Mouse (Mus musculus): ENCODE data around the gene Kpna7. TPM values are rescaled to one million over a fixed set of nuclear protein-coding genes. Genes with fewer than 3 reads are reported as not detected.

Gene Kpna7
- polyA plus RNA-seq, 1 experiment from 2014 or later = not detected

DNA sequence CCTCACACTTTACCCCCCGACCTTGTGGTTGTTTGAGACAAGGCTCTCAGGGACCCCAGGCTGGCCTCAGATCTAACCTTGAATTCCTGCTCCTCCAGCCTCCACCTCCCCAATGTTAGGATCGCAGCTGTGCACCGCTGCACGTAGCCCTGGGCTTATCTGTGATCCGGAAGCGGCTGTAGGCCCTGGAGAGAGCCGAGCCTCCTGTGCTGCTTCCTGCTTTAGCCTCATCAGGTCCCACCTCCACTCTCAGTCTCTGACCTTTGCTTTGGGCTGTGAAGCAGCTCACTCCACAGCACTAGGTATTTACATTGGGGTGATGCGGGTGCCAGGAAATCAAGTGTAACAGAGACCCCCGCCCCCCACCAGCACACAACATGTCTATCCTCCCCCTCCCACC, 79.3 kb downstream of the Kpna7 start:
- Histone ChIP-seq H3K4me2 (ENCODE audit: low read length) (no peak overlapping the region), H3K9me3 (ENCODE audit: control insufficient read depth, low read length) (no peaks in the 10 kb centered on the region), H3K4me1 (replicated peaks; ENCODE audit: control insufficient read depth, insufficient read depth, low read length) (no peaks in the 10 kb centered on the region), H3K27ac (ENCODE audit: low read depth) (no peak overlapping the region), H3K27me3 (replicated peaks; ENCODE audit: control insufficient read depth, insufficient read depth, low read length) (no peaks in the 10 kb centered on the region), H3K36me3 (ENCODE audit: control insufficient read depth, insufficient read depth, low read length) (no peaks in the 10 kb centered on the region), H3K4me3 (ENCODE audit: low read depth, low read length) (no peak overlapping the region), H3K9ac (ENCODE audit: low read length) (no peak overlapping the region)
- 83% methylated on average over 9 of the region's 9 CpGs for WGBS
- ATAC-seq (replicated peaks; ENCODE audit: low FRiP score, low TSS enrichment, low read depth) = 0 out of 2 replicates have a peak, but pooled peaks have one; percentile 19
- no peak for DNase-seq (ENCODE audit: low spot score)

DNA sequence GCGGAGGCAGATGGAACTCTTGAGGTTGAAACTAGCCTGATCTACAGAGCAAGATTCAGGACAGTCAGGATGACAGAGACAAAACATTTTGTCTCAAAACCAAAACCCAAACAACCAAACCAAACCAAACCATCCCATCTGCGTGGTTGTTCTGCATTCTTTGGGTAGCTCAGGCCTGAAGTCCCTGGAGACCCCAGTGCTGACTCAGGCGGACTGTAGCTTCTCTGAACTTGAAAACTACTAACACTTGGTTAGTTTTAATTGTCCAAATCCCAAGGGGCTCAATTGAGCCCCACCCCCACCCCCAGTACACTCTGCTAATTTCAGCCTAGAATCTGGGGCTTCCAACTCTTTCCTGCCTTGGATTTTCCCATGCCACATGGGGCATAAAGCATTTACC, 80.5 kb downstream of the Kpna7 start:
- no peaks in the 10 kb centered on the region for H3K4me1 ChIP-seq (replicated peaks; ENCODE audit: control insufficient read depth, insufficient read depth, low read length)
- no peaks in the 10 kb centered on the region for H3K36me3 ChIP-seq (ENCODE audit: control insufficient read depth, insufficient read depth, low read length)
- no peak overlapping the region for H3K9ac ChIP-seq (ENCODE audit: low read length)
- ATAC-seq (replicated peaks; ENCODE audit: low FRiP score, low TSS enrichment, low read depth) (no peak), DNase-seq (ENCODE audit: low spot score) (peak; percentile 12)
- no peaks in the 10 kb centered on the region for H3K27me3 ChIP-seq (replicated peaks; ENCODE audit: control insufficient read depth, insufficient read depth, low read length)
- no peak overlapping the region for H3K4me2 ChIP-seq (ENCODE audit: low read length)
- no peak overlapping the region for H3K4me3 ChIP-seq (ENCODE audit: low read depth, low read length)
- H3K9me3 ChIP-seq (ENCODE audit: control insufficient read depth, low read length) = no peaks in the 10 kb centered on the region
- no peak overlapping the region for H3K27ac ChIP-seq (ENCODE audit: low read depth)
- 81% methylated on average over 3 of the region's 3 CpGs for WGBS

DNA sequence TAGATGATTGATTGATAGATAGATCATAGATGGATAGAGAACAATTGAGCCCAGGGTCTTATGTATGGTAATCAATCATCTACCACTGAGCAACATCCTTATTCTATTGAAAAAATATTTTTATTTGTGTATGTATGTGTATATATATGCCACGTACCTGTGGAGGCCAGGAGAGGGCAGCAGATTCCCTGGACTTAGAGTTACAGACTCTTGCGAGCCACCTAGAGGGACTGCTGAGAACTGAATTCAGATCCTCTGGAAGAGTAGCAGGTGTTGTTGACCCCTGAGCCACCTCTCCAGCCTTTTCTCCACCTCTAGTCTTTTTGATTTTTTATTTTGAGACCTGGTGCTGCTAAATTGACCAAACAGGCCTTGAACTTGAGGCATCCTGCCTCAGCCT, 85.3 kb downstream of the Kpna7 start:
- DNase-seq (ENCODE audit: low spot score) (no peak), ATAC-seq (replicated peaks; ENCODE audit: low FRiP score, low TSS enrichment, low read depth) (no peak)
- H3K4me2 ChIP-seq (ENCODE audit: low read length) = no peak overlapping the region
- H3K9ac ChIP-seq (ENCODE audit: low read length) = no peak overlapping the region
- H3K27ac ChIP-seq (ENCODE audit: low read depth) = no peak overlapping the region
- 33% methylated on average over 2 of the region's 2 CpGs for WGBS
- H3K4me3 ChIP-seq (ENCODE audit: low read depth, low read length) = no peak overlapping the region
- no peaks in the 10 kb centered on the region for H3K9me3 ChIP-seq (ENCODE audit: control insufficient read depth, low read length)
- H3K36me3 ChIP-seq (ENCODE audit: control insufficient read depth, insufficient read depth, low read length) = no peaks in the 10 kb centered on the region
- H3K27me3 ChIP-seq (replicated peaks; ENCODE audit: control insufficient read depth, insufficient read depth, low read length) = no peaks in the 10 kb centered on the region
- no peaks in the 10 kb centered on the region for H3K4me1 ChIP-seq (replicated peaks; ENCODE audit: control insufficient read depth, insufficient read depth, low read length)

DNA sequence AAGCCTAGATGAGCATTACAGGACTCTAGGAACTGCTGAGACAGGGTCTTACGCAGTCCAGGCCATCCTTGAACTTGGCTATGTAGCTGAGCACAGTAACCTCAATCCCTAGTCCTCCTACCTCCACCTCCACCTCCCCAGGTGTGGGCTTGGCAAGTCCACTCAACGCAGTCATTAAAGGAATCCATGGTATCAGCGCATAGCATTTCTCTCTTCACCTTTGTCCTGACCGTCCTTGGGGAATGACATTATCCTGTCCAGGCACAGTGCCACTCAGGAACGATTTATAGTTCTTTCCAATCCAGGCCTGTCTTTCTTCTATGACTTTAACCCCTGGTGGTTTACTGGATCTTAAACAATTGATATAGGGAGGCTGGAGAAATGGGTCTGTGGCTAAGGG, 93.3 kb downstream of the Kpna7 start:
- Histone ChIP-seq H3K4me3 (ENCODE audit: low read depth, low read length) (no peak overlapping the region), H3K9me3 (ENCODE audit: control insufficient read depth, low read length) (no peaks in the 10 kb centered on the region), H3K36me3 (ENCODE audit: control insufficient read depth, insufficient read depth, low read length) (no peaks in the 10 kb centered on the region), H3K9ac (ENCODE audit: low read length) (no peak overlapping the region), H3K4me2 (ENCODE audit: low read length) (no peak overlapping the region), H3K4me1 (replicated peaks; ENCODE audit: control insufficient read depth, insufficient read depth, low read length) (no peaks in the 10 kb centered on the region), H3K27me3 (replicated peaks; ENCODE audit: control insufficient read depth, insufficient read depth, low read length) (no peaks in the 10 kb centered on the region), H3K27ac (ENCODE audit: low read depth) (no peak overlapping the region)
- 73% methylated on average over 5 of the region's 5 CpGs for WGBS
- ATAC-seq (replicated peaks; ENCODE audit: low FRiP score, low TSS enrichment, low read depth) (no peak), DNase-seq (ENCODE audit: low spot score) (no peak)

DNA sequence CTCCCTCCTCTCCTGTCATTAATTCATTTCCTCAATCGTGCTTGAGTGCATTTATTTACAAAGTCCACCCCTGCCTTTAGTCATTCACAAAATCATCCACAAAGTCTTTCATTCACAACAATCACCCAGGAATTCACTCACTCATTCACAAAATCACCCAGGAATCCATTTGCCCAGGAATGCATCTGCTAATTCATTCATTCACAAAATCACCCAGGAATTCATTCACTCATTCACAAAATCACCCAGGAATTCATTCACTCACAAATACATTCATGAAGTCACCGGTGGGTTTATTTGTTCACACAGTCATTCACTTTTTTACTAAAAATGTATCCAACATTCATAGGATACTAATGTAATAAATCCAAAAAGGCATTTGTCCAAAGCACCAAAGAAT, 93.8 kb downstream of the Kpna7 start:
- Histone ChIP-seq H3K9me3 (ENCODE audit: control insufficient read depth, low read length) (no peaks in the 10 kb centered on the region), H3K4me2 (ENCODE audit: low read length) (no peak overlapping the region), H3K36me3 (ENCODE audit: control insufficient read depth, insufficient read depth, low read length) (no peaks in the 10 kb centered on the region), H3K27me3 (replicated peaks; ENCODE audit: control insufficient read depth, insufficient read depth, low read length) (no peaks in the 10 kb centered on the region), H3K27ac (ENCODE audit: low read depth) (no peak overlapping the region), H3K4me1 (replicated peaks; ENCODE audit: control insufficient read depth, insufficient read depth, low read length) (no peaks in the 10 kb centered on the region), H3K9ac (ENCODE audit: low read length) (no peak overlapping the region), H3K4me3 (ENCODE audit: low read depth, low read length) (no peak overlapping the region)
- WGBS = 71% methylated on average over 2 of the region's 2 CpGs
- no peak for DNase-seq (ENCODE audit: low spot score)
- no peak for ATAC-seq (replicated peaks; ENCODE audit: low FRiP score, low TSS enrichment, low read depth)

DNA sequence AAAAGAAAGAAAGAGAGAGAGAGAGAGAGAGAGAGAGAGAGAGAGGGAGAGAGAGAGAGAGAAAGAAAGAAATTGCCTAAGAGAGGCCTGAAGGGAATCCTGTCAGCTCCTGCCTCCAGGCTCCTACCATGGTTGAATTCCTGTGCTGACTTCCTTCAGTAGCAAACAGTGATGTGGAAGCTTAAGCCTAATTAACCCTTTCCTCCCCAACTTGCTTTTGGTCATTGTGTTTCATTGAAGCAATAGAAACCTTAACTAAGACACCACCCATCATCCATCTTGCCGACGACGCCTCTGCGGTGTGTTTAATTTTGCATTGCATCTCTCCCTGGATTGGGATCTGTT, 94.8 kb downstream of the Kpna7 start:
- DNase-seq (ENCODE audit: low spot score) = no peak

DNA sequence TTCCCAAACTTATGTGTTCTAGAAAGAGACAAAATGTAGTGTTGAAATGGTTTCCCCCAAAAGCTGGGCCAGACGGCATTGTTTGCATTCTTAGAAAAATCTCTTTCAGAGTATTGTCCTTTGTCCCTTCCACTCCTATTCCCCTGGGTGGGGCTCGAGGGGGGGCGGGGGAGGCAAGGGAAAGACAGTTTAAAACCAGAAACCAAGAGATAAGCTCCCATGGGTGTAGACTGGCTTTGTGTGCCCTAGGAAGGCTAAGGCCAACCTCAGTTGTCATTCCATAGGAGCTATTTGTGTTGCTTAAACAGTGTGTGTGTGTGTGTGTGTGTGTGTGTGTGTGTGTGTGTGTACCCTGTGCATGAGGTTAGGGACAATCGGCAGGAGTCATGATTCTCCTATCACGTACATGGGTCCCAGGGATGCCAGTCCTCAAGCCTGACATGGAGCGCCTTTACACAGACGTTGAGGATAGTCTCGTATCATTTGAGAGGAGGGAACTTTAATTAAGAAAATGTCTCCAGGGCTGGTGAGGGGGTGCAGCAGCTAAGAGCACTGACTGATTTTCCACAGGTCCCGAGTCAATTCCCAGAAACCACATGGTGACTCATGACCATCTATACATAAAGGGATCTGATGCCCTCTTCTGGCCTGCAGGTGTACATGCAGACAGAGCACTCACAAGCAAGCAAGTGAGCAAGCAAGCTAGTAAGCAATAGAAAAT, 95.3 kb downstream of the Kpna7 start:
- DNase-seq (ENCODE audit: low spot score) (peak; percentile 73), ATAC-seq (replicated peaks; ENCODE audit: low FRiP score, low TSS enrichment, low read depth) (peak; percentile 63)
- Histone ChIP-seq H3K4me1 (replicated peaks; ENCODE audit: control insufficient read depth, insufficient read depth, low read length) (no peaks in the 10 kb centered on the region), H3K4me2 (ENCODE audit: low read length) (no peak overlapping the region), H3K9ac (ENCODE audit: low read length) (no peak overlapping the region), H3K36me3 (ENCODE audit: control insufficient read depth, insufficient read depth, low read length) (no peaks in the 10 kb centered on the region), H3K27me3 (replicated peaks; ENCODE audit: control insufficient read depth, insufficient read depth, low read length) (no peaks in the 10 kb centered on the region), H3K4me3 (ENCODE audit: low read depth, low read length) (no peak overlapping the region), H3K9me3 (ENCODE audit: control insufficient read depth, low read length) (no peaks in the 10 kb centered on the region), H3K27ac (ENCODE audit: low read depth) (no peak overlapping the region)
- 42% methylated on average over 9 of the region's 9 CpGs for WGBS

More for the DNA sequence above, 94.8 kb downstream of the Kpna7 start:
- no peaks in the 10 kb centered on the region for H3K27me3 ChIP-seq (replicated peaks; ENCODE audit: control insufficient read depth, insufficient read depth, low read length)
- no peak overlapping the region for H3K4me2 ChIP-seq (ENCODE audit: low read length)
- H3K9me3 ChIP-seq (ENCODE audit: control insufficient read depth, low read length) = no peaks in the 10 kb centered on the region
- H3K9ac ChIP-seq (ENCODE audit: low read length) = no peak overlapping the region
- H3K4me1 ChIP-seq (replicated peaks; ENCODE audit: control insufficient read depth, insufficient read depth, low read length) = no peaks in the 10 kb centered on the region
- ATAC-seq (replicated peaks; ENCODE audit: low FRiP score, low TSS enrichment, low read depth) = no peak
- H3K36me3 ChIP-seq (ENCODE audit: control insufficient read depth, insufficient read depth, low read length) = no peaks in the 10 kb centered on the region
- WGBS = 84% methylated on average over 4 of the region's 4 CpGs
- no peak overlapping the region for H3K27ac ChIP-seq (ENCODE audit: low read depth)
- no peak overlapping the region for H3K4me3 ChIP-seq (ENCODE audit: low read depth, low read length)

DNA sequence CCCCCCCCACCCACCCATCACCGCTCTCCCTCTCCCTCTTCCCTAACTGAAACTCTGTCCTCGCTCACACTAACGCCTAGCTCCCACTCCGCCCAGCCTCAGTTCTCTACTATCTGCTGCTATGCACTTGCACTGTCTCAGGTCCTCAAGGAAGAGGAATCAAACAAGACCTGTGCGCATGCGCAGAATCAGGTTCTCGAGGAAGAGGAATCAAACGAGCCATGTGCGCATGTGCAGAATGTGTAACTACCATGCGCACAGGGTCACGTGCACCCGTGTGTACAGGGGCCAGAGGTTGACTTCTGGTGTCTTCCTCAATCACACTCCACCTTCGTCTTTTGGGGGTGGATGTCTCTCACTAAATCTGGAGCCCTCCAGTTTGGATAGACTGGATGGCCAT, 96.3 kb downstream of the Kpna7 start:
- no peak overlapping the region for H3K4me2 ChIP-seq (ENCODE audit: low read length)
- no peaks in the 10 kb centered on the region for H3K27me3 ChIP-seq (replicated peaks; ENCODE audit: control insufficient read depth, insufficient read depth, low read length)
- H3K36me3 ChIP-seq (ENCODE audit: control insufficient read depth, insufficient read depth, low read length) = no peaks in the 10 kb centered on the region
- WGBS = 94% methylated on average over 13 of the region's 13 CpGs
- H3K9me3 ChIP-seq (ENCODE audit: control insufficient read depth, low read length) = no peaks in the 10 kb centered on the region
- H3K9ac ChIP-seq (ENCODE audit: low read length) = no peak overlapping the region
- ATAC-seq (replicated peaks; ENCODE audit: low FRiP score, low TSS enrichment, low read depth) (no peak), DNase-seq (ENCODE audit: low spot score) (no peak)
- H3K27ac ChIP-seq (ENCODE audit: low read depth) = no peak overlapping the region
- H3K4me1 ChIP-seq (replicated peaks; ENCODE audit: control insufficient read depth, insufficient read depth, low read length) = no peaks in the 10 kb centered on the region
- H3K4me3 ChIP-seq (ENCODE audit: low read depth, low read length) = no peak overlapping the region

DNA sequence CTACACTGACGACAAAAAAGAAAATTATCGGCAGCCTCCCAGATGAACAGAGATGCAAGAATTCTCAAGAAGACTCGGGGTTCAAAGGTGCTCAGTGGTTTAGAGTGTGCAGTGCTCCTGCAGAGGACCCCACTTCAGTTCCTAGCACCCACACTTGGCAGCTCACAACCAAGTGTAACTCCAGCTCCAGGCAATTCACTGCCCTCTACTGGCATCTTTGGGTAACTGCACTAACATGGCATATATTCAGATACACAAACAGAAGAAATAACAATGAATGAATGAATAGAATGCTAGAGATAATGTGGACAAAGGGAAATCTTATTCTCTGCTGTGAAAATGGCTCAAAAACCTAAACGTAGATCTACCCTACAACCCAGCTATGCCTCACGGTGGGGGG, 99.0 kb downstream of the Kpna7 start:
- H3K27me3 ChIP-seq (replicated peaks; ENCODE audit: control insufficient read depth, insufficient read depth, low read length) = no peaks in the 10 kb centered on the region
- H3K9me3 ChIP-seq (ENCODE audit: control insufficient read depth, low read length) = no peaks in the 10 kb centered on the region
- H3K27ac ChIP-seq (ENCODE audit: low read depth) = no peak overlapping the region
- H3K4me2 ChIP-seq (ENCODE audit: low read length) = no peak overlapping the region
- H3K4me1 ChIP-seq (replicated peaks; ENCODE audit: control insufficient read depth, insufficient read depth, low read length) = no peaks in the 10 kb centered on the region
- WGBS = 94% methylated on average over 5 of the region's 5 CpGs
- ATAC-seq (replicated peaks; ENCODE audit: low FRiP score, low TSS enrichment, low read depth) = no peak
- H3K36me3 ChIP-seq (ENCODE audit: control insufficient read depth, insufficient read depth, low read length) = no peaks in the 10 kb centered on the region
- DNase-seq (ENCODE audit: low spot score) = no peak
- H3K9ac ChIP-seq (ENCODE audit: low read length) = no peak overlapping the region
- no peak overlapping the region for H3K4me3 ChIP-seq (ENCODE audit: low read depth, low read length)
